Mouse (Mus musculus): ENCODE data around the gene Sectm1b. TPM values are rescaled to one million over a fixed set of nuclear protein-coding genes. Genes with fewer than 3 reads are reported as not detected.
"Not testable (repeated sequence)": the region's sequence is repeated elsewhere in the genome, so short reads cannot be mapped to it uniquely, and the experiment has no call there.

Gene Sectm1b
- total RNA-seq (2021) (not detected), polyA plus RNA-seq (2012; rRNA removed) (not detected in 2 replicates)
- long read RNA-seq: 0 reads

DNA sequence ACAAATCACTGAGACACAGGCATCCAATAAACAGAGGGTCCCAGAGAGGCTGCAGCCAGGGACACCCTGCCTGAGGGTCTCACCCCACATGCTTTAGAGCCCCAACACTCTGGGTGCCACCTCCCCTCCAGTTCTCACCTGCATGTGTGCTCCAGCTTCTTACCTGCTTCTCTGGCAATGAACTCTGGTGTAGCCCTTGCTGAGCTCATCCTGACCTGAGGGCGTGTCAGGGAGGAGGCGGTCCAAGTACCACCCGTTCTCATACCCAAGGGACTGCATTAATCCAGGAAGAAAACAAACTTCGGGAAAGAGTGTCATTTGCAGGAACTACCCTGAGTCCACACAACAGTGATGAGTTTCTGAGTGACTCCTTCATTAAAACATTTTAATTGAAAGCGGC, at the start of gene Sectm1b:
Sectm1b (minus strand) TSS at position 191 of the 400 bp plus-strand sequence.
- DNase-seq: no peak

DNA sequence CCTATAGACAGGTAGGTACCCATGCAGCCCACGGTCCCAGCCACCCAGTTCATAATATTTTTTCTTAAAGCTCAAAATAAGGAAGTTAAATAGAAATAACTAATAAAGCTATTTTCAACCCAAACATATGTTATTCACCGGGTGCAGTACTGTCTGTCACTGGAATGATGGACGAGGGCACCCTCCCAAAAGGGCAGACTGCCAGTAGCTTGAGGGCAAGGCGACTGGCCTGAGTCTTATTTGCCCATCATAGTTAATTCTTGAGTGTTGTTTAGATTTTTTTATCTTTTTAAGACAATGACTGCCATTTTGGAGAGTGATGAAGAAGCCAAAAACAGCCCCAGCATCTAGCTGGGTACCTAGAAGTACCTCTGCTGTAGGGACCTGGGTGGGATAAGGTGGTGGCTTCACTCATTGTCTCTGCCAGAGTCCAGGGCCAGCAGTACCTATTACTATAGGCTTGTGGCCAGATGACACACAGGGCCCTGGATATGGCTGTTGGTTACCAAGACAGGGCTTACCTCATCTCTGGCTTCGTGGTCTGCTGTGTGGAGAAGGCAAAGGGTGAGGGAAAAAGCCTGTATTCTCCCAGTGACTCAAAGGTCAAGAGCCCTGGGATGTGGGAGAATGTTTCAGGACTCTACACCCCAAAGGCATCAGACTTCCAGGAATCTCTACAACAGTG, 48.9 kb upstream of the Sectm1b start:
- peak; percentile 87 for DNase-seq

DNA sequence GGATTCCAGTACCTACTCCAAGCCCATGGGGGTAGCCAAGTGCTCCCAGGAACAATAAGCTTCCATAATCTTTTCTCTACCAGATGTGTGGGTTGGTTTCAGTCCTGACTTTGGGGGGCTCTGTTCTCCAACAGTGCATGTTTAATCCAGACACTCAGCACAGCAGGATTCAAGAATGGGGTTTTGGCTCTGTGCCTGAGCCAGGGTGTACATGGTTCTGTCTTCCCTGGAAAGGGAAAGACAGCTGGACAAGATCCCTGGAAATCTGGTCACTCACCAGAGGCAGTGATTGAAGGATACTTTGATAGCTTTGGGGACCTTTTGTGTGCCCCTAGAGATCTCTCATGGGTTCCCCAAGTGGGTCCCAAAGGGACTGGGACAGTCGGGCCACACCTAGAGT, 48.2 kb upstream of the Sectm1b start:
- DNase-seq: no peak

DNA sequence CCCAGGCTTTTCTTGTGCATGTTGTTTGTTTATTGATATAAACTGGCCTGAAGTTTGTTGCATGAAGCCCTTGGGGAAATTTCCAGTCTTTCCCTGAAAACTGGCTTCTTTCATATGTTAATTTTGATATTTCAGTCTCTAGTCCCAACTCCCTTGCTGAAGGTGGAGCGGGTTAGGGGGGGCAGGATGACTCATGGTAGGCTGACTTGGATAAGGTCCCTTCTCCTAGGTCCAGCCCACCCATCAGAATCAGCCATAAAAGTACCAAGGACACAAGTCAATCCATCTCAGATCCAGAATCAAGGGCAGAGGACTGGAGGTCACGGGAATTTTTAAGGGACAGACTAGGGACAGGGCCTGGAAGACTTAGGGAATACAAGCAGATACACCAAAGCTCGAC, 47.7 kb upstream of the Sectm1b start:
- DNase-seq: peak; percentile 85

DNA sequence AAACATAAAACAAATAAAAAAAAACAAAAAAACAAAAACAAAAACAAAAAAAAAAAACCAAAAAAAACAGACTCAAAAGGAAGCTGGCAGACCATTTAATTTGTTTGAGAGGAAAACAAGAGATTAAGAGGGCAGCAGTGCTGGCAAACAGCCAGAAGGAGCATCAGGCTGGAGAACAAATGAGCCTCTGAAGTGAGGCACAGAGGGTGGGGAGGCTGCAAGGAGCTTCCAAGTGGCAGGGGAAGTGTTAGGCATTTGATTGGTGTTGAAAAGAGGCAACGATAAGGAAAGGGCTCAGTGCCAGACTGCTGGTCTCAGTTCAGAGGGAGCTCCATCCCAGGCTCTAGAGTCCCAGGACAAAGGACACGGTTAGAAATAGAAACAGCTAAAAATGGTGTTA, 46.6 kb upstream of the Sectm1b start:
- peak; percentile 62 for DNase-seq

DNA sequence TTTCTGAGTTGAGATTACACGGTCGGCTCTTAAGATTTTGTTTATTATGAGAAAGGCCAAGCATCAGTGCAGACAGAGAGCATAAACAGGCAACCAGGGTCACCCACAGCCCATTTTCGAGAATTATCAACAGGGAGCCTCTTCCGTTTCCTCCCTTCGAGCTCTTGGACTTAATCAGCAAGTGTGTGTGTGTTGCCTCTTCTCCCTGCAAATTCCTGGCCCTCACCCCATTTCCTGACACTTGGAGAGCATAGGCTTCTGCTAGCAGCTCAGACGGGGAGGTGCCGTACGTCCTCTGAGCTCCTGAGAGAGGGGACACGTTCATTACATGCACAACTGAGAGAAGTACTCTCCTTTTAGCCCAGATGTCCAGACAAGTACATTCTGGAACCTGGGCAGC, 44.7 kb upstream of the Sectm1b start:
- DNase-seq: peak; percentile 32

DNA sequence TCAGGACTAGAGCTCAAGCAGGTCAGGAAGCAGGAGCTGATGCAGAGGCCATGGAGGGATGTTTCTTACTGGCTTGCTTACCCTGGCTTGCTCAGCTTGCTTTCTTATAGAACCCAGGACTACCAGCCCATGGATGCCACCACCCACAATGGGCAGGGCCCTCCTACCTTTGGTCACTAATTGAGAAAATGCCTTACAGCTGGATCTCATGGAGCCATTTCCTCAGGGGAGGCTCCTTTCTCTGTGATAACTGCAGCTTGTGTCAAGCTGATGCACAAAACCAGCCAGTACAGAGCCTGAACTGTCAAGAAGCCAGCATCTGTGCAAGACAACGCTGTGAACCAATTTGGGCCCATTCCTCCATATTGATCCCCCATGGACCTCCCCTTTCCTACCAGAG, 43.9 kb upstream of the Sectm1b start:
- DNase-seq: not testable (repeated sequence)

DNA sequence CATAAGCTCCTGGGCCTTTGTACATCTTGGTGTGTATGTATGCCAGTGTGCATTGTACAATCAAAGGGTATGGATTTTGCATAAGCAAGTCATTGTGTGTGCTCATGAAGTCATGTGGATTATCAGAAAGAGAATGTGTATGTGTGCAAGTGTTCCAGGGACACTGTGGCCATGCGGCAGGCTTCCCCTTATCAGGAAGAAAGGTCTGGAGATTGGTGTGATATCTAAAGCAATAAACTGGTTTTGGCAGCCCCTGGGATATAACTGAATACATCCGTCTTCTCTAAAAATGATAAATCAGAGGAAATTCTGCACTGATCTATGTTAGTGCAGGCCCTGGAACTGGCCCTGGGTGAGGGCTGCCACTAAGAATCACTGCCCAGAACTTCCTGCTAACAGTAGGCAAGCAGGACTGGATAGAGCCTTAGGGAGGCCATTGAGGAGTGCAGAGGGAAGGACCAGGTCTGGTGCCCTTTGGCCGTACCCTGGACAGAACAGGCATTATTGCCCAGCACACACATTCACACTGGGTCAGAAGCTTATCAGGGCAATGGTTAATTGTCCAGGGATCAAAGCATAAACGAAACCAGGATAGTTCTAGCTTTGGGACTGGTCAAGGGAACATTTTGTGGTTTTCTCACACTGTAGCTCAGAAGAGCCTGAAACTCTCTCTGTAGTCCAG, 37.9 kb upstream of the Sectm1b start:
- no peak for DNase-seq

DNA sequence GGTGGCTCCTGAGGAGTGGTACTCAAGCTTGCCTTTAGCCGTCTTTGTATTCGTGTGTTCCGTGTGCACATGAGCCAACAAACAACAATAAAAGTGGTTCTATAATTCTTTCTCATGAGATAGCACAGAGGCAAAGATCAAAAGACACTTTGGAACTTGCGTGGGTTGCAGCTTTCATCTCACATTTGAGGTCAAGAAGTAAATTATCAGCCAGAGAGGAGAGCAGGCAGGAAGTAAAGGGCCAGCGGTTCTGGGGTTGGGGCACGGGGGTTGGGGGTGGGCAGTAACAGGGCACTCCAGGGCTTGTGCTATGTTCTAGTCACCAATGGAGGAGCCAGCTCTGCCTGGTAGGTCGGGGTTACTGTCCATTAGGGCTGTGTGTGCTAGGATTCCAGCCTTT, 37.3 kb upstream of the Sectm1b start:
- peak; percentile 29 for DNase-seq

DNA sequence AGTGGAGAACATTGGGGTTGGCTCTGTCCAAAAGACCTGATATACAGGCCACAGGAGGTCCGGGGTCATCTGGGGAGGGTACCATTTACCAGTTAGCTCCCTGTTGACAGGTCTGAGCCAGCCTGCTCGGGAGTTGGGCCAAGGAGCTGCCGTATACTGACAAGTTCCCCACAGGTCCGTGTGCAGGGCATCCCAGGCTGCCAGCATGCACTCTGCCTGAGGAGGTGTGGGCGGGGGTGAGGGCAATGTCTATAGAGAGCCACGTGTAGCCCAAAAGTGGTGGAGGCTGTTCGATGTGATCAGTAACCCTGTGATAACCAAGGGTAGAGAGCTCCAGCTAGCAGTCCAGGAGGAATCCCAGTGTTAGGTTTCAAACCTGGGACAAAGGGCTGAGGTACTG, 36.4 kb upstream of the Sectm1b start:
- no peak for DNase-seq

DNA sequence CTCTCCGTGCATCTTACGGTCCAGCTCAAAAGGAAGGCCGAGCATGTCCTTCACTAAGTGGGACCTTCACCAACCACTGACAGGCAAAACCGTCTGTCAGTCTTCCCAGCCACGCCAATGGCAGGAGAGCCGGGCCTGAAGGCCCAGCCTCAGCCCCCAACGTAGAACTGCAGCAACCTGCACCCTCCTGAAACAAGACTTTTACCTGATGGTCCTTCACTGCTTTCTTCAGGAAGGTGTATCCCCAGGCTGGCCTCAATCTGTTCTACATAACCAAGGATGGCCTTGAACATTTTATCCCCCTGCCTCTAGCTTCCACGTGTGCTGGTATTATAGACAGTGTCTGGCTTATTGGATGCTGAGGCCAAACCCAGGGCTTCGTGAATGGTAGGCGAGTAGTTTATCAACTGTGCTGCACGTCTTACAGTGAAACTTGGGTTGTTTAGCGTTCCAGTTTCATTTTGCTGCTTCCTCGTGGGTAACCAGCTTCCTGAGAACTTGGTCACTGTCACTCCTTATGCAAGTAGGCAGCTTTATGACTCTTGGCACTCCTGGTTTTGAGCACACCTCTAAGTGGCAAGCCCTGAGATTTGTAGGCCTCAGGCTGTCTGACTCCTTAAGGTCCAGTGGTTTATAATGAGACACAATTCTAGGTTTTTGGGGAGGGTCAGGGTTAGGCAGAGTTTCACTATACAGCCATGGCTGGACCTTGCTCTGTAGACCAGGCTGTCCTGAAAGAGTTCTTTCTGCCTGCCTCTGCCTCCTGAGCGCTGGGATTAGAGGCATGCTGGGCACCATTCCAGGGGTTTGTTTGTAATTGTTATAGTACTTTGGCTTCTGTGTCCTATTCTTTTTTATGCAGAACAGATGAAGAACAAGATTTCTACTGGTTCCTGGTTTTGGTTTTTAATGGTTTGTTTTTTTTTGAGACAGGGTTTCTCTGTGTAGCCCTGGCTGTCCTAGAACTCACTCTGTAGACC, 29.5 kb upstream of the Sectm1b start:
- DNase-seq: no peak

DNA sequence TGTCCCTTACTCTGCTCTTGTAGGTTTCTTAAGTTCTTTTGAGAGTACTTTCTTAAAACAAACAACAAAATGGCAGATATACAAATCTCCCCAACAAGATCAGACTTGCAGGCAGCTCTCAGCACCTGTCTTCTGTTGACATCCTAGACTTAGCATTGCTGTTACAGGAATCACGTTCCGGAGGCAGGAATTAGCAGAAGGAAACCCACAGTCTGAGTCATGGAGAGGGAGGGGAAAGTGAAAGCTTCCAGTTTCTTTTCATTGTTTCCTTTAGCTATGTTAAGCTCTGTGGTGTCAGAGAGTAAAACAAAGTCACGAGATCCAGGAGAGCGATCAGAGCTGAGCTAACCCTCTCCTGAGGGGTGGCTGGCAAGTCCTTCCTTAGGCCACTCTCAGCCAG, 27.6 kb upstream of the Sectm1b start:
- no peak for DNase-seq

DNA sequence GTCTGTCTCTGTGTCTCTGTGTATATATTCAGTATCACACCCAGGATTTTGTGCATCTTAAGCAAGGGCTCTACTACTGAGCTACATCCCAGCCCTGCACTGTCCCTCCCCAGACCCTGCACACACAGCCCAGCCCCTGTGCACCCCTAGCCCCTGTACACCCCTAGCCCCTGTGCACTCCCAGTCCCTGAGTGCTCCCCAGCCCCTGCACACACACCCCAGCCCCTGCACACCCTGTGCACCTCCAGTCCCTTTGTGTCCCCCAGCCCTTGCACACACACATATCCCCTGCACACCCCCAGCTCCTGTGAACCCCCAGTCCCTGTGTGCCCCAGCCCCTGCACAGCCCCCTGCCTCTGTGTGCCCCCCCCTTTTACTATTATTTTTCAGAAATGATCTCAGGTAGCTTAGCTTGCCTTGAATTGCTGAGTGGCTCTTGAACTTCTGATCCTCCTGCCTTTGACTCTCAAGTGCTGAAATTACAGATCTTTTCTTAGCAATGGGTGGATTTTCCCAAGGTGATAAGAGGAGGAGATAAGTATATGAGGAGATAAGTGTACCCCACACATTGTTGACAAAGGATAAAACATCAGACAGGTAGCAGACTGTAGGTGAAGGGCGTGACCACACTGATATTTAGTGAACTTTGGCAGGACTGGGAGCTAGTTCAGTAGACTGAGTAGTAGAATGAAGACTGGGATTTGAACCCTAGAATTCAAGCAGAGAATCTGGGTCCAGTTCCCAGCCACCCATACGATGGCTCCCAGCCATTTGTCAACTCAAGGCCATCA, 26.6 kb upstream of the Sectm1b start:
- no peak for DNase-seq

DNA sequence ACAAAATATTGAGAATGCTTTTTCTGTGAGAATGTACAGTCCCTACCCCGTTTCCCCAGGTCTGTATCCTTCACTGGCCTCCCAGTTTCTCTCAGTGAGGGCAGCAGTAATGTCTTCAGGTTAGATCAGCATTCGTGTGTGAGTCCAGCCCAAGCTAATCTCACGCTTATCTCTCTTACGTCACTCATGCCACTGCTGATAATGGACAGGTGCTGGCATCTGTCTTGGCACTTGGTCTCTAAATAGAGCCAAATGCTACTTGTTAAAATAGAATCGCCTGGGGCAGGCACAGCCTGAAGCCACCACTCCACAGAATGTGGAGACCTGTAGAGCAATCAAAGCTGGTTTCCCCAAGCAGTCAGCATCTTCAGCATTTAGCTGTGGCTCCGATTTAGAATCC, 25.6 kb upstream of the Sectm1b start:
- no peak for DNase-seq

DNA sequence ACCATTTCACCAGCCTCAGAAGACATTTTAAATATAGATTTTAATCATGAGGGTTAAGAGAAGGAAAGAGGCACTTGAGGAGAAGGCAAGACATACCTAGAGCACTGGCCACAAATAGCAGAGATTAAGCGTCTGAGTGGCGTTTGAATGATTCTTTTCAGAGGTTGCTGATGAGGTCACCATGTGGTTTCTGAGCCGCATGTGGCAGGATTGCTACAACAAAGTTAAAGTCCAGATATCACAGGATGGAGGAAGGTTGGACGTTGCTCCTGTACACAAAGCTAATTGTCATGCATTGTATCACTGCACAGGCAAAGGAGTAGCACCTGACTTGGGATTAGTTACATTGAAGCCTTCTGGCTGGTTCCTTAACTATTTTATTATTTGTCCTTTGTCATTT, 22.9 kb upstream of the Sectm1b start:
- no peak for DNase-seq

DNA sequence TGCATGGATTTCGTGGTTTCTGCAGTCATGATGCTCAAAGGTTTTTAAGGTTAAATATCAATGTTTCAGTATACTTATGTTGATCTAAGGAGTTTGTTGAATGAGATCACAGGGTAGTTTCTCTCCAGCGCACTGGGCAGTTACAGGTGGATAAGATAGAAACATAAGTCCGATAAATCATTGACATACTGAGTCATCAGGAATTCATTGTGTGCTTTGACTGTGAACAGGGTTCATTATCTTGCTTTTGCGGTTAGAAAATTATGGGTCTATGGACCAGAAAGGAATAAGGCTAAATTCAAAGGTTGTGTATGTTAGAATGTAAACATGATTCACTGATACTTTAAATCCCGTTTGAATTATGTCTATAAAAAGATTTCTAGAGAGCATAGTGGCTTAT, 21.8 kb upstream of the Sectm1b start:
- DNase-seq: no peak

DNA sequence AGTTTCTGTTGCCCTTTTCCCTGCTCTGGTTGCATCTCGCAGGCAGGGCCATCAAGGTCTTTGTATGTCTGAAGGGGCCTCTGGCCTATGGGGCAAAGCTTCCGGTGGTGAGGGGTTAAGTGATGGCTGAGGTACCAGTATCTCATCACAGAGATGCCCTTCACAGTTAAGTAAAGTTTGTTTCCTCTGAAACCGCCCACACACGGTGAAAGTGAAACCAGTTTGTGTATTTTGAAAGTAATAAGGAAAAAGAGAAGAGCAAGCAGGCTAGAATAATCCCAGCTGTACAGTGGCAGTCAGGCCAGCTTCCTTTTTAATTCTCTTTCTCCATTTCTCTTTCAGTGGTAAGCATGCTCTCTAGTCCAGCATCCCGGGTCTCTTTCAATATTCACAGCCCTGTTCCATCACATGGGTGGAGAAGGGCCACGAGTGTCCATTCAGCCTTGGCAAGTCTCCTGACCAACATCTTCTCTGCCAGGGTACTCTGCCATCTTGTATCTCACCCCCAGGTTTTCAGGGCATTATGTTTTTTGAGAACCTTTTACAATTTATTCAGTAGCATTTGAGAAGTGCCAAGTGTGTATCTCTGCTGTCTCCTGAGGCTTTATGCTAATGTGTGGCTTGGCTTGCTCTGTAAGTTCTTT, 19.6 kb upstream of the Sectm1b start:
- no peak for DNase-seq

DNA sequence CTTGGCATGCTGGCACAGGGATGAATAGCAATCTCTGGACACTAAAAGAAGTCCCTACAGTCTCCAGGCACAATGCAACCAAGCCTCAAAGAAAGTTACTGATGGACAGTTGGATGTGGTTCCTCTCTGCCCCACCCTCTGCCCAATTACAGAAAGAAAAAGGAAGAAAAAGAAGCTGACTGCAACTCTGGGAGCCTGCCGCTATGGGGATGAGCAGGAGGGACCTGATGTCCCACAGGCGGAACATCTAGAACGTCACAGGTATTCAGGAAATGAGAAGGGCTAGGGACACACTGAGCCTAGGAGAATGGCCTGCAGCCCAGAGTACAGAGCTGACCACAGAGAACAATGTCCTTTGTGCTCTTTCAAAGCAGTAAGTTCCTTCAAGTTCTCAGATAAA, 18.9 kb upstream of the Sectm1b start:
- DNase-seq: no peak

DNA sequence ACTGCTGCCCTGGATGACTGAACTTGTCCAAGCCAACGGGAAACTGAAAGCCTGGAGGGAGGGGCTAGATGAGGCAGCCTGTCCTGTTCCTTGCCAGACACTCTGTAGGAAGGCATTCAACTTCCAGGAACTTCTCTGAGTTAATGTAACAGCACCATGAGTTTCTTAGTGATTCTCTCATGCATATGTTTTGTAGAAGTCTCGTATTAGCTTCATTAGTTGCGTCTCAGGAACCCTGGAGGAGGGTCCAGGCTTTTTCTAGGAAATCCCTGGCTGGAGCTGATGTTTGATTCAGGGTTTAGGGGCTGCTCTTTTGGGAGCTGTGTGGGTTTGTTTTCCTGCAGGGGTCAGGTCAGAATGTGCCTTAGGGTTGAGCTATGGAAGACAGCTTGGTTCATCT, 17.8 kb upstream of the Sectm1b start, which contains the start of gene Sectm1a:
Sectm1a (minus strand) TSS at position 101 of the 400 bp plus-strand sequence.
- no peak for DNase-seq

DNA sequence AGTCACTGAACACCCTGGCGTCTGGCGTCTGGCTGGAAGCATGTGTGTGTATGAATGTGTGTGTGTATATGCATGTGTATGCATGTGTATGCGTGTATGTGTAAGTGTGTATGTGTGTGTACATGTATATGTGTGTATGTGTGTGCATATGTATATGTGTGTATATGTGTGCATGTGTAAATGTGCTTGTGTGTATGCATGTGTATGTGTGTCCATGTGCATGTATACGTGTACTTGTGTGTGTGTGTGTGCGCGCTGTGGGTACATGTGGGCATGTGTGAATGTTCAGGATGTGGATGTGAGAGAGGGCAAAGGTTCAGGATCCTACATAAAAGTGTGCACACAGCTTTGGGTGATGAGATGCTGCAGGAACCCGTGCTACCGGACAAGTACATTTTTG, 17.0 kb upstream of the Sectm1b start:
- DNase-seq: no peak

DNA sequence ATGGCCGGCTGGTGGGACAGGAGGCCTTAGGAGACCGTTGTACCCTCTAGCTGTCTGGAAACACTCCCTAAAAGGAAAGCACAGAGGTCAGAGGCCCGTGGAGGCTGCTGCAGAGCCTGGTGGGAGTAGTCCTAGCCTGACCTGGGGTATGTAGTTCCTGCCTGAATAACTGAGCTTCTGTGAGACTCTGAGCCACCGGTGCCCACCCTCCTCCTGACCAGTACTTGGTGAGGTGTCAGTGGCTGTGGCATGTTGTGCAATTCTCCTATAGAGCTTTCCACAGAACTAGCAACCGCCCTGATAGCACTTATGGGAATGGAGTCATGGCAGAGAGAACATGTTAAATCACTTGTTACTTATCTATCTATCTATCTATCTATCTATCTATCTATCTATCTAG, 12.3 kb upstream of the Sectm1b start:
- DNase-seq: no peak

All from adrenal gland, adult 2 months (tissue).